Mouse (Mus musculus): Measurements from ENCODE around the gene Fhit. TPM values are rescaled to one million over a fixed set of nuclear protein-coding genes. Genes with fewer than 3 reads are reported as not detected.

Fhit gene
- polyA plus RNA-seq, 1 experiment from 2014 or later, result 8.6 TPM

GRCm38 (mm10) chr14:10366808-10367207, 795.0 kb downstream of the Fhit start:
- WGBS, result 95% methylated on average over 4 of the region's 4 CpGs
- ATAC-seq (replicated peaks), result no peak
- no peak overlapping the region for H3K4me2 ChIP-seq
- no peak overlapping the region for H3K9ac ChIP-seq
- no peaks in the 10 kb centered on the region for H3K4me1 ChIP-seq
- no peaks in the 10 kb centered on the region for H3K9me3 ChIP-seq
- no peaks in the 10 kb centered on the region for H3K36me3 ChIP-seq (replicated peaks)
- H3K4me3 ChIP-seq, result no peak overlapping the region
- no peaks in the 10 kb centered on the region for H3K27me3 ChIP-seq (replicated peaks)
- no peak overlapping the region for H3K27ac ChIP-seq

DNA sequence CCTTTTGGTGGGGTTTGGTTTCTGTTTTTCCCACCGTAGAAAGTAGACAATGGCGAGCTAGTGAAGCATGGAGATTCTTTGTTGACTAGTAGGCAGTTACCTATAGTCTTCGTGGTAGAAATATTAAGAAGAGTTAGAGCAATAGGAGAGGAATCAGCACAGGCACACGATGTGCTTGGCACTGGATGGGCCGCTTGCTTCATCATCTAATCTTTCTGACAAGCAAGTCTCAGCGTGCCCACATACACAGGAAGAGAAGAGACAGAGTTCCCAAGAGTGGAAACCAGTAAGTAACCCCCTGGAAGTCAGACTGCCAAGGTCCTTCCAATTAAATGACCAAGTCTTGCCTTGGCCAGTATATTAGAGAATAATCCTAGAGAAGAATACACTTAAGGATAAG, 797.6 kb downstream of the Fhit start:
- H3K27me3 ChIP-seq (replicated peaks), result no peaks in the 10 kb centered on the region
- no peak overlapping the region for H3K4me2 ChIP-seq
- ATAC-seq (replicated peaks), result no peak
- H3K9ac ChIP-seq, result no peak overlapping the region
- no peaks in the 10 kb centered on the region for H3K4me1 ChIP-seq
- H3K27ac ChIP-seq, result no peak overlapping the region
- H3K9me3 ChIP-seq, result no peaks in the 10 kb centered on the region
- no peaks in the 10 kb centered on the region for H3K36me3 ChIP-seq (replicated peaks)
- H3K4me3 ChIP-seq, result no peak overlapping the region
- 53% methylated on average over 6 of the region's 6 CpGs for WGBS

- H3K4me1 ChIP-seq, result no peaks in the 10 kb centered on the region
- no peaks in the 10 kb centered on the region for H3K36me3 ChIP-seq (replicated peaks)
- H3K9ac ChIP-seq, result no peak overlapping the region
- H3K4me2 ChIP-seq, result no peak overlapping the region
- WGBS, result 72% methylated on average over 1 of the region's 1 CpGs
- no peaks in the 10 kb centered on the region for H3K27me3 ChIP-seq (replicated peaks)
- no peak overlapping the region for H3K4me3 ChIP-seq
- H3K9me3 ChIP-seq, result no peaks in the 10 kb centered on the region
- no peak for ATAC-seq (replicated peaks)
- H3K27ac ChIP-seq, result no peak overlapping the region
Observed at GRCm38 (mm10) chr14:10363306-10363705, 798.5 kb downstream of the Fhit start.

GRCm38 (mm10) chr14:10345905-10346304, 815.9 kb downstream of the Fhit start:
- Histone ChIP-seq H3K4me1 (no peaks in the 10 kb centered on the region), H3K4me3 (no peak overlapping the region), H3K4me2 (no peak overlapping the region), H3K9me3 (no peaks in the 10 kb centered on the region), H3K9ac (no peak overlapping the region), H3K27me3 (replicated peaks) (no peaks in the 10 kb centered on the region), H3K27ac (no peak overlapping the region), H3K36me3 (replicated peaks) (no peaks in the 10 kb centered on the region)
- no peak for ATAC-seq (replicated peaks)

GRCm38 (mm10) chr14:10344064-10344463, 817.8 kb downstream of the Fhit start:
- ATAC-seq (replicated peaks), result no peak

DNA sequence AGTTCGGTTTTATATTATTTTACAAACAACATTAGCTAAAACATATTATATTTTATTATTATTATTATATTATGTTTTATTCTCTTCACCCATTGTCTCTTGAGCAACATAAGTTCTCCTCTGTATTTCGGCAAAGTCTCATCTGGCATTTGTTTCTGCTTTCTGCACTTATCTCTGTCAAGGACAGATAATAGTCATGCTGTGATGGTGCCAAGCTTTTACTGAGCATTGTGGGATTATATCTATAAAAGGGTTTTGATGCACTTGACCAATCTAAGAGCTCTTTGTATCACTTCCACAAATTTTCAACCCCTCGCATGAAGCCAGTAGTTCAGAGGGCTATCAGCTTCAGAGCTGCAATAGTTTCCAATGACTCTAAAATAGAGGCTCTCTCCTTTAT, 845.1 kb downstream of the Fhit start:
- no peak for ATAC-seq (replicated peaks)
- Histone ChIP-seq H3K4me2 (no peak overlapping the region), H3K4me3 (no peak overlapping the region), H3K36me3 (replicated peaks) (no peaks in the 10 kb centered on the region), H3K9me3 (no peaks in the 10 kb centered on the region), H3K27me3 (replicated peaks) (no peaks in the 10 kb centered on the region), H3K4me1 (no peaks in the 10 kb centered on the region), H3K27ac (no peak overlapping the region), H3K9ac (no peak overlapping the region)
- 90% methylated on average over 3 of the region's 3 CpGs for WGBS

More at GRCm38 (mm10) chr14:10344064-10344463, 817.8 kb downstream of the Fhit start:
- Histone ChIP-seq H3K4me2 (no peak overlapping the region), H3K4me3 (no peak overlapping the region), H3K9ac (no peak overlapping the region), H3K27ac (no peak overlapping the region), H3K36me3 (replicated peaks) (no peaks in the 10 kb centered on the region), H3K27me3 (replicated peaks) (no peaks in the 10 kb centered on the region), H3K4me1 (no peaks in the 10 kb centered on the region), H3K9me3 (no peaks in the 10 kb centered on the region)
- 67% methylated on average over 1 of the region's 1 CpGs for WGBS

- no peaks in the 10 kb centered on the region for H3K4me1 ChIP-seq
- no peaks in the 10 kb centered on the region for H3K27me3 ChIP-seq (replicated peaks)
- H3K9ac ChIP-seq, result no peak overlapping the region
- H3K36me3 ChIP-seq (replicated peaks), result no peaks in the 10 kb centered on the region
- H3K27ac ChIP-seq, result no peak overlapping the region
- H3K9me3 ChIP-seq, result no peaks in the 10 kb centered on the region
- H3K4me2 ChIP-seq, result no peak overlapping the region
- WGBS, result 93% methylated on average over 1 of the region's 1 CpGs
- no peak for ATAC-seq (replicated peaks)
- no peak overlapping the region for H3K4me3 ChIP-seq
Observed at GRCm38 (mm10) chr14:10312190-10312589, 849.6 kb downstream of the Fhit start.

- no peak for ATAC-seq (replicated peaks)
- Histone ChIP-seq H3K27me3 (replicated peaks) (no peaks in the 10 kb centered on the region), H3K4me2 (no peak overlapping the region), H3K4me3 (no peak overlapping the region), H3K27ac (no peak overlapping the region), H3K36me3 (replicated peaks) (no peaks in the 10 kb centered on the region), H3K4me1 (no peaks in the 10 kb centered on the region), H3K9ac (no peak overlapping the region), H3K9me3 (no peaks in the 10 kb centered on the region)
Observed at GRCm38 (mm10) chr14:10305286-10305685, 856.5 kb downstream of the Fhit start.

DNA sequence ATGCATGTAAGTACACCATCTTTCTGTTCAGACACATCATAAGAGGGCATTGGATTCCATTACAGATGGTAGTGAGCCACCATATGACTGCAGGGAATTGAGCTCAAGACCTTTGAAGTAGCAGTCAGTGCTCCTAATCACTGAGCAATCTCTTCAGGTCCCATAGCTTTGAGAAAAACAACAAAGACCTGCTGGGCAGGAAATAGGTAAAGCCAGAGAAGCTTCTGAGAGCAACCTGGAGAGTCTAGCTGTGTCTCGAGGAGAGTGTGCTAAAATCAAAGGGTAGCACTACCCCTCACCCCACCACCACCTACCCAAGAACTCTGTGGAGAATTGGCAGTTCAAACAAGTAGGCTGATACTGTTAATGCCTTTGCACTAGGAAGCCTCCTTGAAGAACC, 860.3 kb downstream of the Fhit start:
- Histone ChIP-seq H3K27ac (no peak overlapping the region), H3K27me3 (replicated peaks) (no peaks in the 10 kb centered on the region), H3K4me3 (no peak overlapping the region), H3K36me3 (replicated peaks) (no peaks in the 10 kb centered on the region), H3K9me3 (no peaks in the 10 kb centered on the region), H3K4me1 (no peaks in the 10 kb centered on the region), H3K9ac (no peak overlapping the region), H3K4me2 (no peak overlapping the region)
- ATAC-seq (replicated peaks), result no peak
- 64% methylated on average over 1 of the region's 1 CpGs for WGBS

GRCm38 (mm10) chr14:10300914-10301313, 860.9 kb downstream of the Fhit start:
- Histone ChIP-seq H3K36me3 (replicated peaks) (no peaks in the 10 kb centered on the region), H3K27ac (no peak overlapping the region), H3K9me3 (no peaks in the 10 kb centered on the region), H3K9ac (no peak overlapping the region), H3K27me3 (replicated peaks) (no peaks in the 10 kb centered on the region), H3K4me2 (no peak overlapping the region), H3K4me3 (no peak overlapping the region), H3K4me1 (no peaks in the 10 kb centered on the region)
- 62% methylated on average over 3 of the region's 3 CpGs for WGBS
- no peak for ATAC-seq (replicated peaks)

GRCm38 (mm10) chr14:10299030-10299429, 862.8 kb downstream of the Fhit start:
- Histone ChIP-seq H3K27me3 (replicated peaks) (no peaks in the 10 kb centered on the region), H3K4me1 (no peaks in the 10 kb centered on the region), H3K9me3 (no peaks in the 10 kb centered on the region), H3K4me3 (no peak overlapping the region), H3K36me3 (replicated peaks) (no peaks in the 10 kb centered on the region), H3K9ac (no peak overlapping the region), H3K4me2 (no peak overlapping the region), H3K27ac (no peak overlapping the region)
- peak; percentile 62 for ATAC-seq (replicated peaks)
- WGBS, result 25% methylated on average over 2 of the region's 2 CpGs

DNA sequence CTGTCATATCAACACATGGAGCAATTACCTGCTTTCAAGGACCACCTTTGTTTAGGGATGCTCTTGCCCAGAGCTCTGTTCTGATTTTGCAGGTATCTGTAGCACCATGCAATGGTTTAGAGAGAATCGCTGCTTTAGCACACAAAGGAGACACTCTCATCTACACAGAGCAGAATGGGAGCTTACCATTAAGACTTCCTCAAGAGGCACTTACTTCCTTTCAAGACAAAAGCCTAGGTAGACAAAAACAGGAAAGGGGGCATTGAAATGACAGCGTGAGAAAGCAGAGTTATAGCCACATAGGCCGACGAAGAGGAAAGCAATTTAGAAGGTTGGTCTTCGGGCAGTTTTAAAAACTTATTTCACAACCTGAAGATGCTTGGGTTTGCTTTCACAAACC, 872.8 kb downstream of the Fhit start:
- ATAC-seq (replicated peaks), result no peak
- Histone ChIP-seq H3K27me3 (replicated peaks) (no peaks in the 10 kb centered on the region), H3K9me3 (no peaks in the 10 kb centered on the region), H3K4me1 (no peaks in the 10 kb centered on the region), H3K4me3 (no peak overlapping the region), H3K4me2 (no peak overlapping the region), H3K36me3 (replicated peaks) (no peaks in the 10 kb centered on the region), H3K9ac (no peak overlapping the region), H3K27ac (no peak overlapping the region)
- WGBS, result 86% methylated on average over 5 of the region's 5 CpGs

DNA sequence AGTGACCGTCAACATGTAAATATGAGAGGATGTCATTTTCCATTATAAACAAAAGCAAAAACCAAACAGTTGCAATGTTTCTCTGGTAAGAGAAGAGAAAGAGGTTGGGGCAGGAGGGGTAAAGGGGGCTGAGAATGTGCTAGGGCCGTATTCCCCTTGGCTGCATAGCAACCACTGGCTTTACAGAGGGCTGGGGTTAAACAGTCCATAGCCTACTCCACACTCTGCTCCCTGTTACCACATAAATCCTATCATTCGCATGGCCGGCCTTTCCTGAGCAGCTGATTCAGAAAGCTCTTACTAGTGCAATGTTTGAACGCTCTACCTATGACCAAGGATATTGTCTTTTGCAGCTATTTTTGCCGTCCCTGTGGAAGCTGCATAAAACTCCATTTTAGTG, 875.8 kb downstream of the Fhit start:
- H3K9ac ChIP-seq, result no peak overlapping the region
- no peak overlapping the region for H3K4me2 ChIP-seq
- H3K27me3 ChIP-seq (replicated peaks), result no peaks in the 10 kb centered on the region
- no peaks in the 10 kb centered on the region for H3K4me1 ChIP-seq
- no peak overlapping the region for H3K4me3 ChIP-seq
- H3K9me3 ChIP-seq, result no peaks in the 10 kb centered on the region
- 71% methylated on average over 6 of the region's 6 CpGs for WGBS
- no peak for ATAC-seq (replicated peaks)
- H3K27ac ChIP-seq, result no peak overlapping the region
- H3K36me3 ChIP-seq (replicated peaks), result no peaks in the 10 kb centered on the region

GRCm38 (mm10) chr14:10228708-10229107, 933.1 kb downstream of the Fhit start:
- Histone ChIP-seq H3K27ac (no peak overlapping the region), H3K36me3 (replicated peaks) (no peaks in the 10 kb centered on the region), H3K4me1 (no peaks in the 10 kb centered on the region), H3K4me3 (no peak overlapping the region), H3K27me3 (replicated peaks) (no peaks in the 10 kb centered on the region), H3K4me2 (no peak overlapping the region), H3K9me3 (no peaks in the 10 kb centered on the region), H3K9ac (no peak overlapping the region)
- ATAC-seq (replicated peaks), result no peak
- WGBS, result 75% methylated on average over 5 of the region's 5 CpGs

Measured in midbrain, embryonic 15.5 days (tissue).